Mouse (Mus musculus) thymus, adult 2 months (tissue): ENCODE results near the gene Klrb1c. TPM values are rescaled to one million over a fixed set of nuclear protein-coding genes. Genes with fewer than 3 reads are reported as not detected.

Experiments used
- DNase-seq: peaks from one replicate; pipeline ENCODE4 v3.0.0; 2021
- H3K27ac ChIP-seq: fragments of 200-500 bp; 2 replicates; pipeline ENCODE4 v1.5.1; 2012; ENCODE audit warnings: low read length, control low read depth; ENCODE audit not compliant: control insufficient read depth, insufficient read depth
- H3K27me3 ChIP-seq: fragments of 200-500 bp; 2 replicates; pipeline ENCODE4 v1.6.1; 2012; ENCODE audit warnings: mild to moderate bottlenecking, low read length, moderate library complexity, mixed read lengths; ENCODE audit not compliant: control insufficient read depth, insufficient read depth
- H3K36me3 ChIP-seq: fragments of 200-500 bp; 2 replicates; pipeline ENCODE4 v1.6.1; 2012; ENCODE audit warnings: mild to moderate bottlenecking, low read length, moderate library complexity; ENCODE audit not compliant: control insufficient read depth, insufficient read depth
- H3K4me1 ChIP-seq: fragments of 200-500 bp; replicated peaks from 2 replicates; pipeline ENCODE4 v1.6.1; 2012; ENCODE audit warnings: low read length; ENCODE audit not compliant: control insufficient read depth, insufficient read depth
- H3K4me3 ChIP-seq: fragments of 200-500 bp; 2 replicates; pipeline ENCODE4 v1.5.1; 2012; ENCODE audit warnings: mild to moderate bottlenecking, low read length, control low read depth, moderate library complexity; ENCODE audit not compliant: control insufficient read depth, insufficient read depth
- CTCF ChIP-seq: fragments of 200-500 bp; IDR thresholded peaks from 2 replicates; pipeline ENCODE4 v1.5.1; 2012; ENCODE audit warnings: mild to moderate bottlenecking, control low read depth, low read length, moderate library complexity, borderline replicate concordance; ENCODE audit not compliant: control insufficient read depth, poor library complexity, insufficient read depth; ENCODE audit errors: extremely low read depth
- POLR2A ChIP-seq: fragments of 200-500 bp; IDR thresholded peaks from 2 replicates; pipeline ENCODE4 v1.6.1; 2012; ENCODE audit warnings: mild to moderate bottlenecking, low read length, control low read depth, moderate library complexity; ENCODE audit not compliant: control insufficient read depth, poor library complexity, insufficient read depth; ENCODE audit errors: extremely low read depth
- whole genome bisulfite sequencing: fragments of 180-500 bp; shearing (Covaris S2); methylation state at CpG from one replicate; pipeline ENCODE4 v1.1.7; 2018; 5-methylcytosine and 5-hydroxymethylcytosine counted together
- polyA plus RNA-seq: library from polyadenylated mRNA; depleted of rRNA; stranded (reverse); fragments of >200 nt; gene quantifications from 2 replicates; pipeline ENCODE4 v1.2.3, GENCODE M21; 2012; rRNA removed

The Klrb1c gene
- polyA plus RNA-seq = 0.96 and 2.6 TPM in 2 replicates

GRCm38 (mm10) chr6:128789115-128789514, at the start of gene Klrb1c:
TSS of gene Klrb1c (minus strand) at chr6:128789215.
- H3K36me3 ChIP-seq = no peaks in the 10 kb centered on the region
- no peak for DNase-seq
- WGBS = 93% methylated on average over 2 of the region's 2 CpGs
- H3K4me1 ChIP-seq = no peaks in the 10 kb centered on the region; the same call in 1 of the 2 replicates
- TF ChIP-seq POLR2A (no peak), CTCF (no peak)
- H3K27me3 ChIP-seq = no peaks in the 10 kb centered on the region
- no peak within 1 kb of the TSS for H3K4me3 ChIP-seq
- no peak within 1 kb of the TSS for H3K27ac ChIP-seq

- DNase-seq = no peak
- Histone ChIP-seq H3K27me3 (no peaks in the 10 kb centered on the region), H3K27ac (peak overlapping the region; percentile 89)
Observed at GRCm38 (mm10) chr6:128837454-128838341, 48.7 kb upstream of the Klrb1c start.

GRCm38 (mm10) chr6:128836955-128837334, 47.9 kb upstream of the Klrb1c start:
- Histone ChIP-seq H3K4me1 (peaks cover 18% of the 10 kb centered on the region), H3K4me3 (no peak overlapping the region)
- DNase-seq = no peak

More at GRCm38 (mm10) chr6:128837454-128838341, 48.7 kb upstream of the Klrb1c start:
- H3K36me3 ChIP-seq = no peaks in the 10 kb centered on the region
- no peak for TF ChIP-seq POLR2A
- TF ChIP-seq CTCF = no peak
- peaks cover 21% of the 10 kb centered on the region for H3K4me1 ChIP-seq
- 10% methylated on average over 14 of the region's 14 CpGs for WGBS
- H3K4me3 ChIP-seq = peak overlapping the region; percentile 88

GRCm38 (mm10) chr6:128836191-128836954, 47.4 kb upstream of the Klrb1c start:
- TF ChIP-seq CTCF (no peak), POLR2A (no peak)
- DNase-seq = no peak
- Histone ChIP-seq H3K27ac (no peak overlapping the region), H3K36me3 (no peaks in the 10 kb centered on the region), H3K4me1 (peaks cover 18% of the 10 kb centered on the region), H3K27me3 (no peaks in the 10 kb centered on the region), H3K4me3 (no peak overlapping the region)
- WGBS = 9% methylated on average over 8 of the region's 8 CpGs

More at GRCm38 (mm10) chr6:128836955-128837334, 47.9 kb upstream of the Klrb1c start:
- TF ChIP-seq POLR2A = no peak
- no peak for TF ChIP-seq CTCF
- 66% methylated on average over 6 of the region's 6 CpGs for WGBS
- no peak overlapping the region for H3K27ac ChIP-seq
- no peaks in the 10 kb centered on the region for H3K36me3 ChIP-seq
- no peaks in the 10 kb centered on the region for H3K27me3 ChIP-seq

- Histone ChIP-seq H3K4me3 (no peak overlapping the region), H3K27ac (no peak overlapping the region), H3K36me3 (no peaks in the 10 kb centered on the region), H3K27me3 (no peaks in the 10 kb centered on the region), H3K4me1 (peaks cover 18% of the 10 kb centered on the region)
- 60% methylated on average over 4 of the region's 4 CpGs for WGBS
- no peak for DNase-seq
- TF ChIP-seq POLR2A (no peak), CTCF (no peak)
Observed at GRCm38 (mm10) chr6:128835571-128835970, 46.6 kb upstream of the Klrb1c start.

GRCm38 (mm10) chr6:128833046-128833445, 44.0 kb upstream of the Klrb1c start:
- Histone ChIP-seq H3K27ac (no peak overlapping the region), H3K4me3 (no peak overlapping the region), H3K36me3 (no peaks in the 10 kb centered on the region), H3K27me3 (no peaks in the 10 kb centered on the region), H3K4me1 (peaks cover 23% of the 10 kb centered on the region)
- TF ChIP-seq POLR2A = no peak
- no peak for TF ChIP-seq CTCF
- 22% methylated on average over 10 of the region's 10 CpGs for WGBS
- no peak for DNase-seq
